In the genomic region with DNA sequence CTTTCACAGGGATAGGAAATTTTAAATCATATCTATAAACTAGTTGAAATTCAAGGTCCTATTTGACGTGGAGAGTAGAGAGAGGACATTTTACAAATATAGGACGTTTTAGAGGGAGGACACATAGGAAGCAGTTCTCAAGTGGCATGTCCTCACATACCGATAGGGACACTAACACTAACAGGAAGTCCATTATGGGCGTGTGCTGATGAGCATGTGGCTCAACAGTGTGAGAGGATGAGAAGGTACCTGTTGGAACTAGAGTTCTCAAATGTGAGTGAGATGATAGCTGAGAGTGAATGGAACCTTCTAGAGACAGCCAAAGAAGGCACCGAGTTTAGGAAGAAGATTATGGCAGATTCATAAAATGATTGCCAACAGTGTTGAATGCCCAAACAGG, we compare ENCODE assay signal across 28 mouse cellular contexts. TPM values are rescaled to one million over a fixed set of nuclear protein-coding genes. Genes with fewer than 3 reads are reported as not detected.
"Had no signal": no experiment of that assay in that cellular context is flagged by ENCODE, and none has a peak within 500 bp of the region (broad histone marks: within the 10 kb centered on the region; RNA-seq: fewer than 3 reads in every experiment).

No protein-coding gene starts in this region.

- H3K36me3 ChIP-seq: liver, embryonic 13.5 days; midbrain, embryonic 12.5 days; midbrain, embryonic 15.5 days had no signal

- H3K4me3 ChIP-seq: layer of hippocampus, adult 2 months; liver, embryonic 13.5 days; midbrain, embryonic 12.5 days; midbrain, embryonic 15.5 days; myocyte had no signal

- H3K27ac ChIP-seq: kidney, postnatal 0 days; liver, embryonic 13.5 days; midbrain, embryonic 12.5 days; midbrain, embryonic 15.5 days; stomach, postnatal 0 days had no signal

- ATAC-seq: midbrain, embryonic 15.5 days had no signal

- H3K9me3 ChIP-seq: liver, embryonic 13.5 days; midbrain, embryonic 12.5 days; midbrain, embryonic 15.5 days had no signal

- DNase-seq: kidney, postnatal 25 days; layer of hippocampus, adult 9-11 months; liver, embryonic 13.5 days; lung, adult 2 months; lung, postnatal 14 days; lung, postnatal 4 days; thymus, adult 2 months; thymus, postnatal 14 days; thymus, postnatal 4 days had no signal

- H3K4me2 ChIP-seq: liver, embryonic 13.5 days; midbrain, embryonic 12.5 days; midbrain, embryonic 15.5 days had no signal

- H3K9ac ChIP-seq: liver, embryonic 13.5 days; midbrain, embryonic 12.5 days; midbrain, embryonic 15.5 days had no signal

- H3K27me3 ChIP-seq: liver, embryonic 13.5 days; midbrain, embryonic 12.5 days; midbrain, embryonic 15.5 days had no signal

- H3K4me1 ChIP-seq: liver, embryonic 13.5 days; midbrain, embryonic 15.5 days had no signal

RNA-seq across cellular contexts. Expression of a gene that starts 17.9 kb away (rescaled TPM):
- total RNA-seq: layer of hippocampus, adult 2 months; layer of hippocampus, postnatal 25 days; left cerebral cortex, adult 18-20 months; left cerebral cortex, postnatal 36 days; liver, adult 2 months; megakaryocyte progenitor cell, adult 5-6 weeks had no signal
- polyA plus RNA-seq: large intestine, adult 2 months; liver, adult 2 months; liver, embryonic 13.5 days; liver, embryonic 16.5 days; lung, adult 2 months; lung, embryonic 16.5 days; midbrain, embryonic 12.5 days; midbrain, embryonic 15.5 days; neural tube, embryonic 11.5 days; neural tube, embryonic 14.5 days; small intestine, adult 2 months; spleen, adult 2 months; stomach, embryonic 14.5 days; stomach, postnatal 0 days had no signal
